Mouse (Mus musculus) neural tube, embryonic 12.5 days (tissue): ENCODE measurements around the gene Ube2m. TPM values are rescaled to one million over a fixed set of nuclear protein-coding genes. Genes with fewer than 3 reads are reported as not detected.

Experiments used
- ATAC-seq: fragments of 200-750 bp; cut with Nextera tagmentation; 2 replicates; pipeline ENCODE4 v1.8.0; 2017; ENCODE audit warnings: low read depth, mild to moderate bottlenecking, moderate TSS enrichment, moderate library complexity; ENCODE audit not compliant: low FRiP score
- H3K27ac ChIP-seq: fragments of 300-500 bp; sonication (generic); 2 replicates; pipeline ENCODE4 v1.5.1; 2016
- H3K27me3 ChIP-seq: fragments of 300-500 bp; sonication (generic); replicated peaks from 2 replicates; pipeline ENCODE4 v1.6.1; 2016; ENCODE audit warnings: mild to moderate bottlenecking
- H3K36me3 ChIP-seq: fragments of 300-500 bp; sonication (generic); 2 replicates; pipeline ENCODE4 v1.6.1; 2016; ENCODE audit warnings: mild to moderate bottlenecking
- H3K4me1 ChIP-seq: fragments of 300-500 bp; sonication (generic); 2 replicates; pipeline ENCODE4 v1.6.1; 2016
- H3K4me2 ChIP-seq: fragments of 300-500 bp; sonication (generic); replicated peaks from 2 replicates; pipeline ENCODE4 v1.6.1; 2016; ENCODE audit warnings: mild to moderate bottlenecking
- H3K4me3 ChIP-seq: fragments of 300-500 bp; sonication (generic); 2 replicates; pipeline ENCODE4 v1.5.1; 2016
- H3K9ac ChIP-seq: fragments of 300-500 bp; sonication (generic); 2 replicates; pipeline ENCODE4 v1.6.1; 2016; ENCODE audit warnings: mild to moderate bottlenecking
- H3K9me3 ChIP-seq: fragments of 300-500 bp; sonication (generic); 2 replicates; pipeline ENCODE4 v1.6.1; 2016; ENCODE audit warnings: mild to moderate bottlenecking
- WGBS: fragments of 180-500 bp; shearing (Covaris S2); methylation state at CpG from one replicate; pipeline ENCODE4 v1.1.7; 2016; 5-methylcytosine and 5-hydroxymethylcytosine counted together
- polyA plus RNA-seq: library from polyadenylated mRNA; unstranded; fragments of >200 nt; fragmentation: Nextera tagmentation; extraction: Ambion mirVana; gene quantifications from 2 replicates; pipeline ENCODE4 v1.2.1, GENCODE M21; 2016

Gene Ube2m
- polyA plus RNA-seq, 1 experiment from 2014 or later, result 215 TPM

DNA sequence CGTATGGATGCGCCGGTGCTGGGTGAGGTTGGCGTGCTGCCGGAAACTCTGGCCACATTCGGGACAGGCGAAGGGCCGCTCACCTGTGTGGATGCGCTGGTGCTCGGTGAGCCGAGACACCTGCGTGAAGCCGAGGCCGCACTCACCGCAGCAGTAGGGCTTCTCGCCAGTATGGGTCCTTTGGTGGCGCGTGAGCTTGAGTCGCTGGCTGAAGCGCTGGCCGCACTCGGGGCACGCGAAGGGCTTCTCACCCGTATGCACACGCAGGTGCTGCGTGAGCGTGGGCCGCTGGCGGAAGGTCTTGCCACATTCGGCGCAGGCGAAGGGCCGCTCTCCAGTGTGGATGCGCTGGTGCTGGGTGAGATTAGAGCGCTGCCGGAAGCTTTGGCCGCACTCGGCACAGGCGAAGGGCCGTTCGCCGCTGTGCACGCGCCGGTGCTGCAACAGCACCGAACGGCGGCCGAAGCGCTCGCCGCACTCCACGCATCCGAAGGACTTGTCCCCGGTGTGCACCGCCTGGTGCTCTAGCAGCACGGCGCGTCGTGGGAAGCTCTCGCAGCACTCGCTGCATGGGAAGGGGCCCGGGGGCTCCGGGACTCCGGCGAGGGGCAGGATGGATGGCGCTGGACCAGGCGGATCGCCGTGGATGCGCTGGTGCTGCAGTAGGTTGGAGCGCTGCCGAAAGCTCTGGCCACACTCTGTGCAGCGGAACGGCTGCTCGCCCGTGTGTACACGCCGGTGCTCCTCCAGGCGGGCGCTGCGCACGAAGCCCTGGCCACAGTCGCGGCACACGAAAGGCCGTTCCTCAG, 5.6 kb upstream of the Ube2m start:
- Histone ChIP-seq H3K4me2 (peak overlapping the region; percentile 77), H3K36me3 (no peaks in the 10 kb centered on the region), H3K9ac (peak overlapping the region; percentile 59), H3K27me3 (peaks cover 46% of the 10 kb centered on the region), H3K4me1 (peaks cover 21% of the 10 kb centered on the region), H3K9me3 (no peaks in the 10 kb centered on the region), H3K27ac (no peak overlapping the region), H3K4me3 (peak overlapping the region; percentile 33)
- WGBS, result 5% methylated on average over 88 of the region's 88 CpGs
- ATAC-seq, result peak; percentile 45

DNA sequence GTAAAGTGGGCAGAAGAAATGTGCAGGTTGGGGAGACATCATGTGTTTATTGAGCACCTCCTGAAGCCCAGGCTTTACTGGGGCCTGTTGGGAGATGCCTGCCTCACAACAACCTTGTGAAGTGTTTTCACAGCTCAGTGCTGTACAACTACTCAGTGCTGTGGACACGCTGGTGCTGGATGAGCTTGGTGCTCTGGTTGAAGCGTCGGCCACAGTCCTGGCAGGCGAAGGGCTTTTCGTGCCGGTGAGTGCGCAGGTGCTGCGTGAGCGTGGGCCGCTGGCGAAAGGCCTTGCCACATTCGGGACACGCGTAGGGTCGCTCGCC, 5.0 kb upstream of the Ube2m start:
- Histone ChIP-seq H3K36me3 (no peaks in the 10 kb centered on the region), H3K4me2 (peak overlapping the region; percentile 77), H3K9ac (peak overlapping the region; percentile 59), H3K27ac (no peak overlapping the region), H3K9me3 (no peaks in the 10 kb centered on the region), H3K4me3 (no peak overlapping the region), H3K27me3 (peaks cover 46% of the 10 kb centered on the region), H3K4me1 (peaks cover 22% of the 10 kb centered on the region)
- WGBS, result 43% methylated on average over 16 of the region's 16 CpGs
- no peak for ATAC-seq

GRCm38 (mm10) chr7:13042511-13042910, 4.4 kb upstream of the Ube2m start:
- Histone ChIP-seq H3K36me3 (no peaks in the 10 kb centered on the region), H3K9me3 (no peaks in the 10 kb centered on the region), H3K27me3 (peaks cover 46% of the 10 kb centered on the region), H3K4me1 (peaks cover 22% of the 10 kb centered on the region), H3K4me3 (no peak overlapping the region), H3K4me2 (no peak overlapping the region), H3K27ac (no peak overlapping the region), H3K9ac (no peak overlapping the region)
- ATAC-seq, result no peak
- WGBS, result 74% methylated on average over 6 of the region's 6 CpGs

DNA sequence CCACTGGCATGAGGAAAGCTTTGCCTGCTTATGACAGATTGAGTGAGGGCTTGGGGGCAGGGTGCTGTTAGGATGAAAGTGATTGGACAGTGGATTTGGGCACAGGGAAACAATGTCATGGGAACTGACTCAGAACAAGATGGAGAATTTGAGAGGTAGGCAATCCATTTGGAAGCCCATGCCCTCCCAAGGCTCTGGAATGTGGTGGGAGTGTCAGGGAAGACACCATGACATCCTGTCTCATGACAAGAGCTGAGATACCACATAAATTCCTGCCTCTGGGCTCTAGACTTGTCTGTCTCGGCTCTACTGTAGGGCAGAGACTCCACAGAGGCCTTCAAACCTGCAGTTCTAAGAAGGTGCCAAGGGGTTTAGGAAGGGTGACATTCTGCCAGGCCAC, 3.2 kb upstream of the Ube2m start:
- H3K4me2 ChIP-seq, result no peak overlapping the region
- no peak for ATAC-seq
- H3K4me3 ChIP-seq, result no peak overlapping the region
- H3K36me3 ChIP-seq, result peaks cover 2% of the 10 kb centered on the region
- H3K4me1 ChIP-seq, result peaks cover 30% of the 10 kb centered on the region
- peaks cover 46% of the 10 kb centered on the region for H3K27me3 ChIP-seq
- WGBS, result 67% methylated on average over 1 of the region's 1 CpGs
- H3K9ac ChIP-seq, result no peak overlapping the region
- H3K9me3 ChIP-seq, result no peaks in the 10 kb centered on the region
- H3K27ac ChIP-seq, result no peak overlapping the region

DNA sequence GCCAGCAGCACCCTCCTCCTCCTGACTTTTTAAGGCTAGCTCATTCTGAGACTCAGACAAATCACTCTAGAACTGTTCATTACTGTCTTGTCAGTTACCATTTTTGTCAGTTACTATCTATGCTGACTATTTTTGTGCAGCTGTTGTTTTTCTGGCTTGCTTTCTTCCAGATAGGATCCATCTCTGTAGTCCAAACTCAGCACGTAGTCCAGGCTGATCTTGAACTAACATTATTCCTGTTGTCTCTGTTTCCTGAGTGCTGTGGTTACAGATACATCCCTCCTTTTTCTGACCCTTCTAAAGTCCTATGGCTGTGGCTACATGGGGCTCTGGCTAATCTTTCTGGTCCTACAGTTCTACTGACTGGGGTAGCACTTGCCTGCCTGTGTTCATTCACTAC, 1.1 kb upstream of the Ube2m start:
- H3K4me3 ChIP-seq, result no peak overlapping the region
- H3K4me1 ChIP-seq, result peaks cover 34% of the 10 kb centered on the region
- no peak for ATAC-seq
- H3K4me2 ChIP-seq, result peak overlapping the region; percentile 88
- peak overlapping the region; percentile 93 for H3K9ac ChIP-seq
- H3K27me3 ChIP-seq, result peaks cover 31% of the 10 kb centered on the region
- H3K27ac ChIP-seq, result no peak overlapping the region
- WGBS, result 94% methylated on average over 1 of the region's 1 CpGs
- peaks cover 16% of the 10 kb centered on the region for H3K36me3 ChIP-seq
- no peaks in the 10 kb centered on the region for H3K9me3 ChIP-seq

DNA sequence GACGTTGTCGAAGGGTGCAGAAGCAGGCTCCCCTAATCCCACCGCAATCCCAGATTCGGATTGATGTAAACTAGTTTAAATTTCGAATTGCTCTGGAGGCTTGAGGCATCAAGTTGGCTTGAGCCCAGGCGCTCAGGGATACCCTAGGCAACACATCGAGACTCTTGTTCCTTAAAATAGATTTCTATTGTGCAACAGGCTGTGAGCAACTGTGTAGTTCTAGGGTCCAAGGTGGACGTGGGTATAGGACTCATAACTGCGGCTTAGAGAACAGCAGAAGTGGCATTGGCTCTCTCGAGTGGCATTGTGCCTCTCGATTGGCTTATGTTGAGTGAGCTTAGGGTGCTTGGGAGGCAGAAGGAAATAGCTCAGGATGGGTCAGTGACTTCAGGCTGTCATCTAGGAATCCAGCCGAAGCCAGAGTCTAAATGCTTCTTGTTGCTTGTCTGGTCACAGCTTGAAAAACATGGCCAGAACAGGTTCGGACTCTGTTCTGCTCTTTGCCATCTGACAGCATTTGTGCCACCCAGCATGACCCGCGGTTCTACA, 620 bp upstream of the Ube2m start:
- WGBS, result 24% methylated on average over 15 of the region's 15 CpGs
- peaks cover 26% of the 10 kb centered on the region for H3K27me3 ChIP-seq
- ATAC-seq, result no peak

GRCm38 (mm10) chr7:13037366-13037765, 709 bp downstream of the Ube2m start:
- peak overlapping the region; percentile 88 for H3K4me2 ChIP-seq
- H3K4me1 ChIP-seq, result peaks cover 36% of the 10 kb centered on the region
- H3K27ac ChIP-seq, result peak overlapping the region; percentile 99; the same call in 1 of the 2 replicates
- H3K27me3 ChIP-seq, result peaks cover 13% of the 10 kb centered on the region
- peak overlapping the region; percentile 78 for H3K4me3 ChIP-seq
- WGBS, result under 1% methylated on average over 25 of the region's 33 CpGs
- peaks cover 23% of the 10 kb centered on the region for H3K36me3 ChIP-seq
- no peak for ATAC-seq
- no peaks in the 10 kb centered on the region for H3K9me3 ChIP-seq
- peak overlapping the region; percentile 93 for H3K9ac ChIP-seq

More for the DNA sequence above, 620 bp upstream of the Ube2m start:
- H3K9me3 ChIP-seq, result no peaks in the 10 kb centered on the region
- peaks cover 16% of the 10 kb centered on the region for H3K36me3 ChIP-seq
- H3K4me2 ChIP-seq, result peak overlapping the region; percentile 88
- H3K27ac ChIP-seq, result peak overlapping the region; percentile 99; the same call in 1 of the 2 replicates
- peak overlapping the region; percentile 93 for H3K9ac ChIP-seq
- H3K4me3 ChIP-seq, result peak overlapping the region; percentile 78
- H3K4me1 ChIP-seq, result peaks cover 34% of the 10 kb centered on the region

DNA sequence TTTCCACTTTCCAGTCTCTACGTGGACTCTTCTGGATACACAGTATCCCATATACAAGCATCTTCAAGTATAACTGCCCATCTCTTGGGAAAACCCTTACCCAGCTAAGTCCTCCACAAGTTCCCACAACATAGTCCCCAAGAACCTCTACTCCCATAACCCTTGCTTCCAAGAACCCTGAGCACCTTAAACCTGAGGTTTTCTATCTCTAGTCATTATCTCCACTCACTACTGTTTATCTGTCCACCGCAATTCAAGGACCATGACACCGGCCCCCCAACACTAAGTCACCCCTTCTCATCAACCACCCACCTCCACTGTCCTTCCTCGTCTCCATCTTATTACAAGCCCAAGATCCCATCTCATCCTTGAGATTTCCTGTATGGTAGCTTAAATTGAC, 1.3 kb downstream of the Ube2m start:
- H3K4me3 ChIP-seq, result peak overlapping the region; percentile 78
- H3K9me3 ChIP-seq, result no peaks in the 10 kb centered on the region
- H3K27me3 ChIP-seq, result peaks cover 7% of the 10 kb centered on the region
- peak overlapping the region; percentile 88 for H3K4me2 ChIP-seq
- H3K27ac ChIP-seq, result no peak overlapping the region
- 50% methylated on average over 4 of the region's 4 CpGs for WGBS
- peaks cover 28% of the 10 kb centered on the region for H3K36me3 ChIP-seq
- no peak for ATAC-seq
- H3K9ac ChIP-seq, result peak overlapping the region; percentile 93
- H3K4me1 ChIP-seq, result peaks cover 40% of the 10 kb centered on the region

DNA sequence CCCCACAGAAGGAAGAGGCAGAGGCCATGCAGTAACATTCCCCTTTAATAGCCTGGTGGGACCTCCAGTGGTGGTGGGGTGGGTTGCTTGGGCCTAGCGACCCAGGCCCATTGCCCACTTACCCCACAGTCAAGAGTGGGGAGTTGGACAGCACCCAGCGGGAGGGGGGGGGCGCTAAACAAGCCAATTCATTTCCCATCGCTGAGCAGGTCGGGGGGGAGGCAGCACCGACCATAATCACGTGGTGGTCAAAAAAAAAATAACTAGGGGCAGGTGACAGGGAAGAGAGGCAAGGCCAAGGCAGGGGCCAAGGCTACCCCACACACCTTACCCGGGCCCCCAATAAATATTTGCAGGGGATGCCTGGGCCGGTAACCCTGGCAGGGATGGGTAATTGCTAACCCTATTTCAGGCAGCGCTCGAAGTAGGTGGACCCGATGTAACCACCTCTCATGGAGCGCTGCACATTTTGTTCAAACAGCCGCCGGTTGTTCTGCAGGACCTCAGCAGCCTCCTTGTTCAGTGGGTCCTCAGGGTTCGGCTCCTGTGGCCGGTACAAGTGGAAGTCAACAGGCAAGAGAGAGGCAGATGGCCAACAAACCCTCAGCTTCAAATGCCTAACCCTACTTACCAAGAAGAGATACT, 2.7 kb downstream of the Ube2m start:
- 83% methylated on average over 17 of the region's 17 CpGs for WGBS
- peak overlapping the region; percentile 74; the same call in 1 of the 2 replicates for H3K27ac ChIP-seq
- H3K36me3 ChIP-seq, result peaks cover 41% of the 10 kb centered on the region
- peak overlapping the region; percentile 91 for H3K4me2 ChIP-seq
- ATAC-seq, result no peak; the same call in 1 of the 2 replicates
- no peaks in the 10 kb centered on the region for H3K9me3 ChIP-seq
- peak overlapping the region; percentile 29; the same call in 1 of the 2 replicates for H3K9ac ChIP-seq
- H3K4me1 ChIP-seq, result peaks cover 40% of the 10 kb centered on the region
- H3K4me3 ChIP-seq, result peak overlapping the region; percentile 58; the same call in 1 of the 2 replicates
- no peaks in the 10 kb centered on the region for H3K27me3 ChIP-seq

GRCm38 (mm10) chr7:13034148-13034977, 3.7 kb downstream of the Ube2m start, which contains the start of gene Chmp2a:
TSS of gene Chmp2a (minus strand) at chr7:13034807.
- Histone ChIP-seq H3K9ac (peak within 1 kb of the TSS; percentile 79), H3K27ac (peak within 1 kb of the TSS; percentile 74), H3K9me3 (no peaks in the 10 kb centered on the region), H3K4me2 (peak within 1 kb of the TSS; percentile 91), H3K36me3 (peaks cover 51% of the 10 kb centered on the region), H3K4me1 (peaks cover 40% of the 10 kb centered on the region), H3K4me3 (peak within 1 kb of the TSS; percentile 58), H3K27me3 (no peaks in the 10 kb centered on the region)
- ATAC-seq, result peak; percentile 70
- WGBS, result under 1% methylated on average over 45 of the region's 45 CpGs

DNA sequence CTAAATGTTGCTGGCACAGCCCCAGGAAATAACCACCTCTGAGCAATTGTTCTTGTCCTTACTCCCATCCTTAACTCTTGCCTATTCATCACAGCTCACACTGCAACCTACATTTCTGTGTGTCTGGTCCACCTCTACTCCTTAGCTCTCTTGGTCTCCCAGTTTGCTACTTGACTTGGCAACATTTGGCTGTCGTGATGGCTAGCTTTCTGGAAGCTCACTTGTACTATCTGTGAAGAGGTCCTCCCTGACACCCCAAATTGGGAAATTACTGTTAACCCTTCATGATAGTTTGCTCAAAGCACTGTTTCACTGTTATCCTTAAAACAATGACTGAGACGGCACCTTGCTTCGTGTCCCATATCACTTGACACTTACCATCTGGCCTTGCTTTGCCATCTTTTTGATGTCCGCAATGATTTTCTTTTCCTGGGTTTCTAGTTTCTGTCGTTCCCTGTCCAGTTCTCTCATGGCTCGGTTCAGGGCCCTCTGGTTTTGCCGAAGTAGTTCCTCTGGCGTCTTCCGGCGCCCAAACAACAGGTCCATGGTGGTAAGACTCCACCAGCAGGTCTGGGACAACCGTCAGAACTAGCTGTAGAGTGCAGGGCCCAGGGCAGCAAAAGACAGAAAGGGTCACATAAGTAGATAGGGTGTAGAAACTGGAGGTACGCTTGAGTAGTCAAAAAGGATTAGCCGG, 4.5 kb downstream of the Ube2m start:
- peaks cover 59% of the 10 kb centered on the region for H3K36me3 ChIP-seq
- WGBS, result 54% methylated on average over 13 of the region's 13 CpGs

More for the DNA sequence above, 4.5 kb downstream of the Ube2m start:
- Histone ChIP-seq H3K9me3 (no peaks in the 10 kb centered on the region), H3K27ac (peak overlapping the region; percentile 74; the same call in 1 of the 2 replicates), H3K4me2 (peak overlapping the region; percentile 91), H3K9ac (peak overlapping the region; percentile 79), H3K4me3 (peak overlapping the region; percentile 58), H3K4me1 (peaks cover 35% of the 10 kb centered on the region), H3K27me3 (no peaks in the 10 kb centered on the region)
- no peak for ATAC-seq
